Mouse (Mus musculus) ZHBTc4 (cell line): ENCODE data around the gene Nf2.

ENCODE experiments used
- DNase-seq: peaks from one replicate; pipeline ENCODE4 v3.0.0-alpha.2; 2011; ENCODE audit warnings: low read depth, low spot score

The Nf2 gene

DNA sequence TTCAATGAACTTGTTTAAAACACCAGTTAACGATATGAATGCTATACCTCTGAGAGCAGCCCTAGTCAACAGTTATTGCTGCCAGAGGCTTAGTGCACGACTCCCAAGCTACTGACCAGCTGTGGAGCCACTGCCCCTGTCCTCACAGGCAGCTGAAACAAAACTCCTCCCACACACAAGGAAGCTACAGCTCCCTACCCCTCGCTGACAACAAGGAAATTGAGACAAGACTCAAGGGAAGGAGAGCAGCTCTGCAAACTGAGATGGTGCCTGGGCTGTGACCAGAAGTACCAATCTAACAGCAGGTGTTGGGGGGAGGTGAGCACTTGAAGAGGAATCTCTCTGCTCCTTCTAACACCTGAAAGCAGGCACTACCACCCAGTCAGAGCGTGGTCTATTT is 48.7 kb downstream of the Nf2 start:
- DNase-seq: peak; percentile 18

DNA sequence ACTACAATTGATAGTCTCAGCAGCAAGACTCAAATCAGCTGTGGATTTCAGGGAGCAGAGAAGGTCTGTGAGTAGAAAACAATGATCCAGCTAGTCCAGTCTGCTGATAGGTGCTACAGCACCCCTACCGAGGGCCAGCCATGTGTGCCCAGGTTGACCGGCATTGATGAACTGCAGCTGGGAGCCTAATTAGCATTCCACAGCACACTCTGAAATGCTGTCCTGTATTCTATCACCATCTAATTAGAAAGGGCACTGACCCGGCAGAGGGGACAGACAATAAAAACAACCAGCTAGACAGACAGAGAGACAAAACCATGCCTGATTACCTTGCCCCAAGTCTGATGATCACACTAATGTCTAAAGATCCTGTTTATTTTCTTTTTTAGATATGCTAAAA is 56.3 kb downstream of the Nf2 start:
- DNase-seq: no peak

DNA sequence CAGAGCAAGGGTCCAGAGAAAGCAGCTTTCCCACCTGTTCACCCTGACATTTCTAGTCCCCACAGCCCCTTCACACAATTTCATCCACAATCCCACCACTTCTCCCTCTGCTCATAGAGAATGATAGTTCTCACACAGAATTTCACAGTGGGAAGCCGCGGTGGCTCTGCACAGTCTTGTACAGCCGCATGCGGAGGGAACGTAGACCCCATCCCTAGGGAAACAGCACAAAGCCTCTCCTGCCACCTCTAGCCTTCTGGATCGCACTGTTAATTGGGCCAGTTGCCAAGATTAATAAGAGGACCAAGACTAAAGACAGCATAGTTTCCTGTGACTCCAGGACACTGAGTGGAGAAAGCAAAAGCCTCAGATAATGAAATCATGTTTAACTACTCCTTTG is 57.8 kb downstream of the Nf2 start:
- DNase-seq: no peak

DNA sequence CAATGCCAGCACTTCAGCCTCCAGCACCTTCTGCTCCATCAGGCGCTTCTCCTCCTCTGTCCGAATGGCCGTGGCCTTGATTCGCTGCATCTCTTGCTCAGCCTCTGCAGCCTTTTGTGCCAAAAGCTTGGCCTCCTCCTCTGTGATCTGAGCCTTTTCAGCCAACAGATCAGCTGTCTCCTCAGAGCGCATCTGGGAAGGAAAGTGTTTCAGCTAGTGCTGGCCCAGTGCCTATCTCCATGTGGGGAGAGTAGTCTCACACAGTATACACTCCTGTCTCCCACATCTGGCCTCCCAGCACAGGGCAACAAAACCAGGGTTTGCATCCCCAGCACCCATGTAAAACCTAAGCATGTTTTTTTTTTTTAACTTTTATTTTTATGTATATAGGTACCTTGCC is 59.6 kb downstream of the Nf2 start:
- DNase-seq: no peak

DNA sequence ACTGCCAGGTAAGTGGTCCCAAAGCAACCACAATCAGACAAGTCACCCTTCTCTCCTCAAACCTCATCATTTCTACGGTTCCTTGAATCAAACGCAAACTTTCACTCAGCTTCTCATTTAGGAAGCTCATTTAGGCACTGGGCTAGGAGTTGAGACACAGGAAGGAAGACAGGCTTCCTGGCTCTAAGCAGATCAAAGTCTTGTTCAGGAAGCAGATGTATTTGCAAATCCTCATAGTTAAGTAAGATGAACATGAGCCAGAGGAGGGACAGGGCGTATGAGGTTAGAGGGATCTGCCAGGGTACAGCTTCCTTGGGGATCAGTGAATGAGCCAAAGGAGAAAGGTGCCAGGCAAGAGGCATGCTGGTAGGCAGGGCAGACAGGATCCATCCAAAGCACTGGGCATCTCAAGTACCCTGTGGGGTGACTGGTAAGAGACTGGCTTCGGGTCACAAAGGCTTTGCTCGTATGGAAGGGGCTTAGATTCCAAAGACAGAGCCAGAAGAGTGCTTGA is 64.7 kb downstream of the Nf2 start:
- no peak for DNase-seq

DNA sequence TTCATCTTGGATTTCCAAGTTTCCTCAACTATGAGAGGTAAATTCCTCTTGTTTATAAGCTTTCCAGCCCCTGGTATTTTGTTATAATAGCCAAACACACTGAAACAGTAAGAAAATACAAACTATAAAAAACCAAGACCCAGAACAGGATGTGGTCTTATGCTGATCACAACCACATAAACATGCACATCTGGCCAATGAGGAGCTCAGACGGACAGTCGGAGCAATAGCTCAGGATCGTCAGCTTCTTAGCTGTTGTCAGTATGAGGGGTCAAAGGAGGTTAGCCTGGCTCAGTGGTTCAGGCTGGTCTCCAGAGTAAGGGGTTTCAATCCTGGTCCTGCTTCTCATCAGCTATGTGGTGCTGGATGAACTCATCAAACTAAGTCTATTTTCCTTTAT is 66.2 kb downstream of the Nf2 start:
- DNase-seq: no peak

DNA sequence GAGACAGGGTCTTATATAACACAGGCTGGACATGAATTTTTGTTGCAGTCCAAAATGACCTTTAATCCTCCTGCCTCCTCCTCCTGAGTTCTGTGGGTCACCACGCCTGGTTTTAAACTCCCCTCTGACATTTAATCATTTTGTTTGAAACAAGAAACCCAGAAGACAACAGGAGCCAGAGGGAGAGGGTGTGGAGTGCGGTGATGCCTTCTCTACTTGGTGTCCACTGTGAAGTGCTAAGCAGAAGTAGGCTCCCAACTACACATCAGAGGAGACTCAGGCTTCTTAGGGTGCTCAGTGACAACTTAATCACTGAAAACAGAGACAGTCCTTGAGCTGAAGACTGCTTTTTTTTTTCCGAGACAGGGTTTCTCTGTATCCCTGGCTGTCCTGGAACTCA is 68.4 kb downstream of the Nf2 start:
- DNase-seq: no peak

DNA sequence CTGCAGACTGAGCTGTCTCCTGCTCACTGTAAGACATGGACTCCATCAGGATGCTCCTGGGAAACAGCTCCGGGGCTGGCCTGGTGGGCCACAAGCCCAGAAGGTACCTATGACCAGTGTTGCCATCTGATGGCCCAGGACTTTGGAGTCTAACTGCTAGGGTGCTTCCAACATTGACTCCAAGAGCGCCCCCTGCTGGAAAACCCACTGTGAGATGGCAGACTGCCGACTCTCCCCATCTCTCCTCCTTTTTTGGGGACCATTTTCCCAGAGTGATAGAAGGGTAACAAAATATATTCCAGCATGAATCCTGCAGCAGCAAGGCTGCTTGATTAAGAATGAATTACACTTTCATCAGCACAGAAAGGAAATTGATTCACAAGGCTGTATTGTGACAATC is 76.4 kb downstream of the Nf2 start:
- DNase-seq: peak; percentile 69

DNA sequence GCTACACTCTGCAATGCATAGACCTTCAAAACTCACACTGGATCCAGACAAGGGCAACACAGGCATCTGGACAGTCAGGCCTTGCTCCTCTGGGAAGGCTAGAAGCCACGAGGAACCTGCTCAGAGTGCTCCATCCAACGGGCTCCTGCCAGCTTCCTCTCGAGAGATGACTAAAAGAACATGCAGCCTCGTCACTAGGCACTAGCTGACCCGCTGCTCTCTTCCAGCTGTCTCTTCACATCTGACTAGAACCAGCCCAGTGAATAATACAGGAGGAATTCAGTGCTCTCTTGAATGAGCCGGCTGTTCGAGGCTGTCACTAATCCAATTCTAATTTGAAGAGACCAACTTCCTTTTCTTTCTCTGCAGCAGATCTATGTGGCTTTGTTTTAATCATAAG is 77.6 kb downstream of the Nf2 start:
- no peak for DNase-seq

DNA sequence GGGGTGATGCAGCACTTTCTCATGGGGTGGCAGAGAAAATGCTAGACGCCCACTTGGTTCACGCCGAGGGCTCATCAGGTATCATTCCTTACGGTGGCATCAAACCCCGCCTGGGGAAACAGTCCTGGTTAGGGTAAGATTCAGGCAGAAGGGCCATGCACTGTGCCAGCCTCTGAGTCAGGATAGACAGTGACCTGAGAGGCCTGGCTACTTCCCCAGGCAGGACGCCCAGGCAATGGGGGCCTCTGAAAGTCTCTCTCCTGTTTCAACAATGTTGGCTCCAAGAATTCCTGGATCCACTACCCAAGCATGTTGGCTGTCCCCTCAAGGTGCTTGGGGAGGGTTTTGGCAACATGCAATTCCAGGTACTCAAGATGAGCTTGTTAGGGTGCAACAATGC is 79.5 kb downstream of the Nf2 start:
- no peak for DNase-seq

DNA sequence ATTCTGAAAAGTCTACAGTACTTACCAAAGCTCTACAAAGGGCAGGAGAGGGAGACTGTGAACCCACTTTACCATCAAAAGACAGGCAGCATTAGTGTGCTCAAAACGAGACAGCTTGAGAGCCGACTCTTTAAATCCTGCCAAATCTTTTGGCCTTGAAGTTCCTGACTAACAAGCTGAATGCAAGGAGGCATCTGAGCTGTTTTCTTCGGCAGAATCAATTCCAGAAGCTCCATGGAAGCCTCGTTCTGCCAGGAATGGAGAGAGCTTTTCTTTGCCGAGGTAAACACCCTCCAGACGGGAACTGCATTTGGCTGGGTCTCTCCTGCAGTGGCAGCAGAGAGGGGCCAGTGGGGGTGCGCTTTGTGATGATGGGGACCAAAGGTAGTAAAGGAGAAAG is 80.0 kb downstream of the Nf2 start:
- DNase-seq: no peak

DNA sequence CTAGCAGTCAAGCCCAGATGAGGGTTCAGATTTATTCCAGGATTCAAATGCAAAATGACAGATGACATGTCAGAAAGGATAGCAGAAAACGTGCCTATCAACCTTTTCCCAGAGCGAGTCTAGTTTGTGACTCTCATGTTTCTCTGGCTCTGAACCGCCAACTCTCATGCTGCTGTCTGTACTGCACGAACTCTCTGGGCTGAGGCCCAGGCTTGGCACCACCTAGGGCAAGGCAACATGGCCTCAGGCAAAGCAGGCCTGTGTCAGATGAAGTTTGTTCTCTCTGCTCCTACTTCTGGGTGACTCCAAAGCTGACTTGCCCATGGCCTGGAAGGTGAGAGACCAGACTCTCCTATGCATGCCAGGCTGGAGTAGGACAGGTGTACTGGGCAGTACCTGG is 80.9 kb downstream of the Nf2 start:
- DNase-seq: no peak

DNA sequence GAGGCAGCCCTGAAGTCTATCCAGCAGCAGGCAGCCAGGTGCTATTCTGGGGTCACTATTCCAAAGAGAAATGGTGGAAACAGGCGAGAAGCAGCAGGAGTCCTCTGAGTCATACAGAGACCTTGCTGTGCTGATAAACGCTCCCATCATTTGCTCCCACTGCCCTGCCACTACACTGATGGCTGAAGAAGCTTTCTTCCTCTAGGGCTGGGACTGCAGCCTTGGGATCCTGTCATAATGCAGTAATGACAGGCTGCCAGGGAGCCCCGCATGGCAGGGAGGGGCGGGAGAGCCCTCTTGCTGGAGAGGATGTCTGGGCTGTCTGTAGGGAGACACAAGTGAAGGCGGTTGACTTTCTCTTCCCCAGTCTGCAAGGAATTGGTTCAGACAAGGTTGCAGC is 84.9 kb downstream of the Nf2 start:
- DNase-seq: no peak

DNA sequence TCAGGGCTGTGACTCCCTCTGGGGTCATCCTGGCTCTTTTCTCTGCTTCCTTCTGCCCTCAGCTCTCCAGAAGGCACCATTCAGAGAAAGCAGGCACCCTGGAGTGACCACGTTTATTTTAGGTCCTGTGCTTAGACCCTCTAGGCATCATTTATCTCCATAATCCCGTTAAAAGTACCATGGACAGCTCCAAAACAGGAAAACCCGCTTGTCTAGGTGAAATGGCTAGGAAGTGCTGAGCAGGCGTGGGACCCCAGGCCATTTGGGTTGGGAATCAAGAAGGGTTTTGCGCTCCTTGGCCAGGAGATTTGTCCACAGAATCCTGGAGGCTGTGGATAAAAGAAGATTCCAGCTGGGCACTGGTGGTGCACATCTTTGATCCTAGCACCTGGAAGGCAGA is 85.7 kb downstream of the Nf2 start:
- DNase-seq: peak; percentile 71

DNA sequence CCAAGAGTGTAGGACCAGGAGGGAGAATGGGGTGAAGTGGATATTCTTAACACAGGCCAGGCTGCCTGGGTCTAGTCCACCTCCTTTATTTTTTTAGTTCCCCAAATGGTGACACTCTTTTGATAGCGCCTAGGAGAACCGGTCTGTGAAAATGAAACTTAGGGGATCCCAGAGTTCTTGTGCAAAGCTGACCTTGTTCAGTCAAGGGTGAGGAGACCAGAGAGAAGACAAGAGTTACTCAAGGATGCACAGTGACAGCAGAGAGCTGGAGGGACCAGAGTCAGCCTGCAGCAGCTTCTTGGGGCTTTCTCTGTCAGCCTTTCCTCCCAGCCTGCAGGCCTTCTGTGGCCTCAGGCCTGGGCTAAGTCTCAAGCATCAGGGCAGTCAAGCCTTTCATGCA is 86.8 kb downstream of the Nf2 start:
- no peak for DNase-seq

DNA sequence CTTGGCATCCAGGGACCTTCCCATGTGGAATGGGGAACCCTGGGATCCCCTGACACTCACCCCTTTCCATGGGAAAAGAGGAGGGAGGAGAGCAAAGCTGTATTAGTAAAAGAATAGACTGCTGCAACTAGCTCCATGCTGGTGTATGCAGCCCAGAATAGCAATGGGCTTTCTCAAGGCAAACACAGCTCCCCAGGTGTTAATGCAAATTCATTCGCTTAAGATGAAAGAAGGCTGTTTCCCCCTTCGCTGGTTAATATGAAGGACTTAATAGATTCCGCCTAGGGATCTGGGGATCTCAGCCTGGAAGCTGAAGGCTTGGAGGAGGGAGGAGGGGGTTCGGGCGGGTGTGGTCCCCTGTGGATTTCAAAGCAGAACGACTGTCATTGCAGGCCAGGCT is 87.3 kb downstream of the Nf2 start:
- DNase-seq: peak; percentile 43

DNA sequence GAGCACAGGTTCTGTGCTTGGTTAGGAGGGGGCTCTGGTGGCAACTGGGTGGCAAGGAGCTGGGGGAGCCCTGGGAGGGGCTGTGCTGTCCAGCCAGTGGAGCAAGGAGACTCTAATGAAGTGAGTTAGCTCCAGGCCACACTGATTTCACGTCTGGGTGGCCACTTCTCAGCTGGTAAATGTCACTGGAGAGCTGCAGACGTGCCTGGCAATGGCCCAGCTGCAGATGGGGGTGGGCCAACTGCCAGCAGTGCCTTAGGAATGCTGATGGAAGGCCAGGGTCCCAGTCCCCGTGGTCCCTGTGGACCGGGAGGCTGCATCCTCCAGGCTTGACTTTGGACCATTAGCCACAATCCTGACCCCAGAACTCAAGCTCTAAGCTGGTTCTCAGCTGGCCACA is 88.9 kb downstream of the Nf2 start:
- DNase-seq: no peak

DNA sequence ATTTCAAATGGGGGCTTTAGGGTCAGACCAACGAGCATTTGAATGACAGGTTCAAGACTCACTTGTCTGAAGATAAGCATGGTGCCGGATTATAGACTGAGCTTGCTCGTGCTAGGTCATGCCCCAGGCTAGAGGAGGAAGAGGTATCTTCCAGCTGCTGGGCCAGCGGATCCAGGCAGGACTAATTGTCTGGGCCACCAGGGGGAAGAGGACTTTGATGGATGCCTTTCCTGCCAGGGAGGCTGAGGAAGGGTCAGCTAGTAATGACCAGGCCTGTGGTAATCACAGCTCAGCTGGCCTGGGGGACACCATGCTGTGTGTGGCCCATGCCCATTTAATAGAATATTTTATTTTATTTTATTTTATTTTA is 91.6 kb downstream of the Nf2 start:
- no peak for DNase-seq

DNA sequence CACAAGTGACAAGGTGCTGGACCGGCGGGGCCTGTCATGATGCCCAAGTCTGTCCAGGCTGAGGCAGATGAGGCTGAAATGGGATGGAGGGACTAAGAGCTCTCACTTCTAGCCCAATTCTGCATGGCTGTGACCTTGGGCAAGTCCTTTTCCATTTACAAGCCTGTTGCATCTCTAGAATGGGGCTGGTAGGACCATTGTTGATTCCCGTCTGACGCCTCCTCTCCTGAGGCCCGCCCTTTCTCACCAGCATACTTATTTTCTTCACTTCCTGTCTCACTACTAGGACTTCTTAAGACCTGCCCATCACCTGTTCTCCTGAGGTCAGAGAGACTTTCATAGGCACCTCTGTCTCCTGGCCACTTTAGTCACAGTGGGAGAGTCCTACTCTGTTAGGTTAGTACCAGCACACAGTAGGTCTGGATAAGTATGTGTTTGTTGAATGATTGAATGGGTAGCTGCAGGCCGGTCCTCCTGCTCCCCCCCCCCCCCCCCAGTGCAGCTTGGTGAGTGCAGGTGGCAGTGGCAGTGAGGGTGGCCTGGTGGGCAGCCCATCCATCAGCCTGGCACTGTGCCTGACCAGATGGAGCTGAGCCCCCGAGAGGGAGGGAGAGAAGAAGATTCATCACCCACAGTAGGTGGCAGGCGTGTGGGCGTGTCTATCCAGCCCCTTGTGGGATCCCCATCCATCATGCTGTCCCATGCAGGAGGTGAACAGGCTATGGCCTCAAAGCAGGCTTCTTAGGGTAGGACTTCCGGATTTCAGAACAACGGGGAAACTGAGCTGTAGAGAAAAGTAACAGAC is 92.2 kb downstream of the Nf2 start:
- DNase-seq: peak; percentile 58

DNA sequence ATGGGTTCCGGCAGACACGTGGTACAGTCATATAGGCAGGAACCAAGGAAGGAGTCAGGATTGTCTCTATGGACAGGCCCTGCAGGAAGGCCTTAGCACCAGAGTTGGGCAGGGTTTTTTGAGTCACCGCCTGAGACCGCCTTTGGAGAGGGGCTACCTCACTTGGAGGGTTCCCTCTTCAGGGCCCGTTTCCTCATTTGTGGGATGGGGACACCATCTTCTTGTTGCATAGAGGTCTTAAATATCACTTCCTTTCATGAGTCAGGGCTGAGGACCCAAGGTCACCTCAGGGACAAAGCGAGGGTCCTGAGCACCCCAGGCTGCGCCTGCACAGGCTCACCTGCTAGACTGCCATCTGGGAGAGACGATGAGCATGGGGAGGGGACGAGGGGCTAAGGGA is 92.9 kb downstream of the Nf2 start:
- DNase-seq: no peak

DNA sequence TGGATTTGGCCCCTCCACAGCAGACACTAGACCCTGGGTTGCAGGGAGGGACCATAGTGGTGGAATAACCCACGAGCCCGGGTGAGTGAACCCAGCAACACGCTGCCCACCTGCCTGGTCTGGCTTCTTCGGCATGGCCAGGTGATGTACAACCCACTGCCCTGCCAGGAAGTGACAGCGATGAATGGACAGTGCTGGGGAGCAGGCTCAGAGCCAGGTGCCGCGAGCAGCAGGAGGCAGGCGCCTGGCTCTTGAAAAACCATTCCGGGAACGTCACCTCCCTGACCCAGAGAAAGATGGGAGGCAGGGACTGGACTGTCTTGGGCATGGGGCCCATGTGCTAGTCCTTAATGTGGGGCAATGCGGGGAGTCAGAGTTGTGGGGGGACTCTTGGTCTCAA is 94.5 kb downstream of the Nf2 start:
- DNase-seq: no peak

DNA sequence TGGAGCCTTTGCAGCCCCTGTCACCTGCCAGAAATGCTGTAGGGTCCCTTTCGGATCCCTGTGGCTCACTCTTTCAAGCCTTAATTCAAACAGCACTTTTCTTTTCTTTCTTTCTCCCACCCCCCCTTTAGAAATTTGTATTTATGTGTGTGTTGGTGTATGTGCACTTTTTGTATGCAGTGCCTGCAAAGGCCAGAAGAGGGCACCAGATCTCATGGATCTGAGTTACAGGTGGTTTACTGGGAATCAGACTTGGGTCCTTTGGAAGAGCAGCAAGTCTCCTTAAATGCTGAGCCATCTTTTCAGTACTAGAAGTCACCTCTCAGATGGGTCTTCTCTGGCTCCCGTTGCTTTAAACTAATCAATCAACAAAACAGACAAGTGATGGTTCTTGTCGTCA is 95.3 kb downstream of the Nf2 start:
- DNase-seq: peak; percentile 68

DNA sequence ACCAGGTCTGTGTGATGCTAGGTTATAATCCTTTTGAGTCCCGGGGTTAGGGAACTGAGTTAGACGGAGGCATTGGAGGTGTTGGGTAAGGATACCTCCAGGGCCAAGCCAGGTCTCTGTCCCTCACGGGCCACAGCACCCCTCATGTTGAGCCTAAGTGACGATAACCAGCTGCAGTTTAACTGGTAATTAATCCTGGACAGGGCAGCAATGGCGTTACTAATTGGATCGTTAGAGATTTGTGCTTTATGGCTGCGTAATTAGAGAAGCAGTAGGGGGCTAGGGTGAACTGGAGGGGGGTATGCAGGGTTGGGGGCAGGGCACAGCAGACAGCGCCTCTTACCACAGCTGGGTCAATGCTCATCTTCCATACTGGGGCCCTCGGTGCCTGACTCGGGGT is 96.5 kb downstream of the Nf2 start:
- DNase-seq: no peak

DNA sequence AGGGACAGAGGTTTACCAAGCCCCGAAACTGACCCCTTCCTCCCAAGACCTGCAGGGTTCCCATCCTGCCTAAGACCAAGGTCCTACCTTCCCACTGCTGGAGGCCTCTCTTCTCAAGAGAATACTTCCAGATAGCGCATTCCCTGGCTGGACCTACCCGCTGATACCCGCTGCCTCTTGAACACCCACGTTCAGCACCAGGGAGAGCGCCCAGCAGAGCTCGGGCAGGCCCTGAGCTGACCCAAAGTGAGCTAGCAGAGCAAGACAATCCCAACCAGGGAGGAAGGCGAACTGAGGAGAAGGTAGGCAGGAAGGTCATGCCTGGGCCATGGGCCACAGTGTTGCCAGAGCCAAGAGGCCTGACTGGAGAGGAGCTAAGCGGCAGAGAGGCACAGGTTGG is 99.1 kb downstream of the Nf2 start:
- peak; percentile 83 for DNase-seq
